Mouse (Mus musculus) effector memory CD4-positive, alpha-beta T cell, adult 7 months (primary cell): Measurements from ENCODE around the gene Cenpt. TPM values are rescaled to one million over a fixed set of nuclear protein-coding genes. Genes with fewer than 3 reads are reported as not detected.

Experiments used
- polyA plus RNA-seq: library from polyadenylated mRNA; unstranded; fragments of 100-300 nt; shearing (Covaris generic); gene quantifications from one replicate; pipeline ENCODE4 v1.2.1, GENCODE M21; 2017

The Cenpt gene
- 18.8 TPM for polyA plus RNA-seq

DNA sequence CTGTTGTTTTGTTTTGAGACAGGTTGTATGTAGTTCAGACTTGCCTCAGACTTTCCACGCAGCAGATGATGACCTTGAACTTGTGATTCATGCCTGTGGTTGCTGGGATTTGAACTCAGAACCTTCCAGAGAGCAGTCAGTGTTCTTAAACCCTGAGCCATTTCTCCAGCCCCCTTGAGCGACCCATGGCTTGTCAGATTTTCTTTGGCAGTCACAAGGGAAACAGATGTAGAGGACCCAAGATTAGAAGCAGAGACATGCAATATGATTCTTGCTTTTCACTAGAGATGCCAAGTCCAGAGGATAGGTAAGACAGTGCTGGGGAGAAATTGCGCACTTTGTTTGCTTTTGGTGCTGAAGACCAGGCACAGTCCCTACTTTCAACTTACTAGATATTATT lies at the start of gene Cenpt:
Gene Cenpt (minus strand): TSS at position 101 of the 400 bp plus-strand sequence.

DNA sequence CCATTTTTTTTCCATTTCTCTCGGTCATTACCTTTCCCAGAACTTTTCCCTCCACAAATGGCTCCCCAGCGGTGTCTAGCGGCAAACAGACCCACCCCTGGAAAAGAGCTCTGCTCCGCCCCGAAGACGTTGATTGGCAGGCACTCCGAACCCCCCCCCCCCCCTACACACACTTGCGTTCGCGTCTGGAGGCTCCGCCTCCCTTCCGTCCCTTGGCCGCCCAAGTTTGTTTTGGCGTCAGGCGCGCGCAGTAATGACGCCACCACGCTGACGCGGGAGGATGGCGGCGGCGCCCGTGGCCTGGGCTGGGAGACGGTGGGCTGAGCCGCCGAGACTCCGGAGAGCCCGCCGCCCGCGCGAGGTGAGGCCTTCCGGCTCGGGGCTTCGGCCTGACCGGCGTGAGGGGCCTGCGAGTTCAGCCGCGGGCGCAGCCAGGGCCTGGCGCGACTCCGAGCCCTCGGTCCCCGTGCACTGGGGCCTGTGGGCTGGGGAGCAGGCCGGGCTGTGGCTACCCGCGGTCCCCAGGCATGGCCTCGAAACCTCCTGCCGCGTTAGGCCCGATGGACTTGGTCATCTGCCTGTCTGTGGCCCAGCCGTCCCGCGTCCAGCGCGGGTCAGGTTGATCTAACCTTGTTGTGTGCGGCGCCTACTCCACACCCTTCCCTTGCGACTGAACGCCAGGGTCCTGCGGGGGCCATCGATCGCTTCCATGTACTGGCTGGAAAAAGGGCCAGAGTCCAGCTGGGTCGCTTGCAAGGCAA lies 47.3 kb upstream of the Cenpt start, which contains the start of gene Pskh1:
Gene Pskh1 (plus strand): TSS at position 262 of the 761 bp plus-strand sequence.

DNA sequence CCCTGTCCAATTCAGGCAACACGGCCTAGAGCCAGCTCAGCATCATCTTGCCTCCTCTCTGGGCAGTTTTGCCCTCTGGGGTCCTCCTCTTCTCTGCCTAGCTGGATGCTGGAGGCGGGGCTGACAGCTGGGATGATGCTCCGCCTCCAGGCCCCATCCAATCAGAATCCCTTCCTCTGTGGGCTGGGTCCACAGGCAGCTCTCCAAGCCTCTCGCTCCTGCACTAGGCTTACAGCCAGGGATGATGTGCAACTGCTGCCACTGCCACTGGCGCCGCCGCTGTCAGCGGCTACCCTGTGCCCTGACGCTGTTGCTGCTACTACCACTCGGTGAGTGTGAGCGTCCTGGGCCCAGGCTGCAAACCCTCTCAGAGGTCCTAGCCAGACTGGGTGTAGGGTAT lies 40.3 kb upstream of the Cenpt start, which contains the start of gene Nrn1l:
Gene Nrn1l (plus strand): TSS at position 229 of the 400 bp plus-strand sequence.

DNA sequence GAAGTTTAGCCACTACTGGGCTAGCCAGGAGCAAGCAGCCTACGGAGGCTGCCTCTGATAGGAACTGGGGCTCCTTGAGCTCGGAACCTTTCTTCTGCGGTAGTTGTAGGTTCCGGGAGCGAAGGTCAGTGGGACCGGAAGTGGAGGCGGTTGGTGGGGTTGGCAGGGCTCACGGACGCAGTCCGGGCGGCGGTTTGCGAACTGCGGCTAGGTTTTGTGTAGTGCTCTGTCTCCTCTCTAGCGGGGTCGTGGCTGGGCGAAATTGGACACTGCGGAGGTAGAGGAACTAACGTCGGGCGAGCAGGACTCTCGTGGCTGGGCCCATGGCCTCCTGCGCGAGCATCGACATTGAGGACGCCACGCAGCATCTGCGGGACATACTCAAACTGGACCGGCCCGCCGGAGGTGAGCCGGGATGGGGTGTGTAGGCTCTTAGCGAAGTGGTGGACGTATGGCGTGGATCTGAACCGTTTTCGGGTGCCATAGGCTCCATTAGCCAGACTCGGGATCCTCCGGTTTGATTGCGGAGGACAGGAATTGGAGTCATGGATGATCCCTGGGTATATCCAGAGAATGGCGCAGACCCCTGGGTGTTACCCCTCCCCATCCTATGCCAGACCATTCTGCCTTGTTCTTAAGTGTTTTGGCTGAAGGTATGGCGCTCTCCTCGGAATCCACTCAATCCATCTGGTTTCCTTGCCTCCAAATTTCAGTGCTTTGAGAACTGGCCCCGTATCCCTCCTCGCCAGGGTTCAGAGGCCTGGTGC lies 27.9 kb upstream of the Cenpt start, which contains the start of gene Edc4:
Gene Edc4 (plus strand): TSS at position 128 of the 767 bp plus-strand sequence.

DNA sequence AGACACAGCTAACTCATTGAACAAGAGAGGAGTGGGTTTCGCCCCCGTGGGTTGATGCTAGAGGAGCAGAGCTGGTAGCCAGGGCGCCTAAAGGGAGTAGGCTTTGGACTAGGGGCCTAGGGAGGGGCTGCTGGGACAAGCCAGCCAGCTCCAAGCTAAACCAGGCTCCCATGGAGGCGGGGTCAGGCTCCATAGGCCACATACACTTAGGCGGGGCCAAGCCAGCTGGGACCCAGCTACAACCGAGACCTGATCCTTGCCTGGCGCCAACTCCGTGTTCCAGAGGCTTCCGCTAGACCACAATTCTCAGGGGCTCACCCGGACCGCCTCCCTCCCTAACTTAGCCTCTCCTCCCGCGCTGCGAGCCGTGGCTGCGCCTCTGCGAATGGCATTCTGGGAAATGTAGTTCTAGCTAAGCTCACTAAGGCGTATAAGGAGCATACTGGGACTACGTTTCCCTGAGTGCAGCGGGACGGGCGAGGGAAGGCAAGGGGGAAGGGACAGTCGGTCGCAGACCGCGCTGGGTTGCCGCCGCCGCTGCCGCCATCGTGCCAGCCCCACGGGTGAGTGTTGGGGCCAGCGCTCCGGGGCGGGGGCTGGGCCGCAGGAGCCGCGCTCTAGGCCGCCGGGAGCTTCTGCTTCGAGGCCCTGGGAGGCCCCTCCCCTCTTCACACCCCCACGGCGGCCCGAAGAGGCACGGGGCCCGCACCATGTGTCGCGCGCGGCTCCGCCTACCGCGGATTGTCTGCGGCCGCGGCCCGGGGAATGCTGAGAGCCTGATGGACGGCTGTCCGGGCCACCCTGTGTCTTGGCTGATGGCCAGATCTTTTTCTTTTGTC lies 7.3 kb upstream of the Cenpt start, which contains the start of gene Nutf2:
Gene Nutf2 (plus strand): TSS at position 438 of the 839 bp plus-strand sequence.

DNA sequence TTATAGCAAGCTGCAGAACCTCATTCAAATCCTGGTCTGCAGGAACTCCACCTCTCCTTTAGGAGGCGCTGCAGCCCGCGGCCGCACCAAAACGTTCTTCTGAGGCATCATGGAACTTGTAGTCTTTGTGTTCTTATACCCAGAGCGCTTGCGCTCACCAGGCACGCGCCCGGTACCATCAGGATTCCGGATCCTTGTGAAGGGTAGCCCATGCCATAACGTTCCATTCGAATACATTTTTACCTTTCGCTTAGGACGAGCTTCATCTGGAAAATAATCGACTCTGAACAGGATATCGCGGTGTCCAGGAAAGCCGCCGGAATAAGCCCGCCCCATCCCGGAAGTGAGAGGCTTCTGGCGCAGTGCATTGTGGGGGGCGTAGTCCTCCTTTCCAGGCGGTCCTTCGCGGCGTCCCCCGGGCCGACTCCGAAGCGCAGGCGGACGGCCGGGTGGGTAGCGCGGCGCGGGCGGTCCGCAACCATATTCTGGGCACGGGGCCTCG lies 1.7 kb upstream of the Cenpt start, which contains the start of gene Thap11:
Gene Thap11 (plus strand): TSS at position 418 of the 502 bp plus-strand sequence.

DNA sequence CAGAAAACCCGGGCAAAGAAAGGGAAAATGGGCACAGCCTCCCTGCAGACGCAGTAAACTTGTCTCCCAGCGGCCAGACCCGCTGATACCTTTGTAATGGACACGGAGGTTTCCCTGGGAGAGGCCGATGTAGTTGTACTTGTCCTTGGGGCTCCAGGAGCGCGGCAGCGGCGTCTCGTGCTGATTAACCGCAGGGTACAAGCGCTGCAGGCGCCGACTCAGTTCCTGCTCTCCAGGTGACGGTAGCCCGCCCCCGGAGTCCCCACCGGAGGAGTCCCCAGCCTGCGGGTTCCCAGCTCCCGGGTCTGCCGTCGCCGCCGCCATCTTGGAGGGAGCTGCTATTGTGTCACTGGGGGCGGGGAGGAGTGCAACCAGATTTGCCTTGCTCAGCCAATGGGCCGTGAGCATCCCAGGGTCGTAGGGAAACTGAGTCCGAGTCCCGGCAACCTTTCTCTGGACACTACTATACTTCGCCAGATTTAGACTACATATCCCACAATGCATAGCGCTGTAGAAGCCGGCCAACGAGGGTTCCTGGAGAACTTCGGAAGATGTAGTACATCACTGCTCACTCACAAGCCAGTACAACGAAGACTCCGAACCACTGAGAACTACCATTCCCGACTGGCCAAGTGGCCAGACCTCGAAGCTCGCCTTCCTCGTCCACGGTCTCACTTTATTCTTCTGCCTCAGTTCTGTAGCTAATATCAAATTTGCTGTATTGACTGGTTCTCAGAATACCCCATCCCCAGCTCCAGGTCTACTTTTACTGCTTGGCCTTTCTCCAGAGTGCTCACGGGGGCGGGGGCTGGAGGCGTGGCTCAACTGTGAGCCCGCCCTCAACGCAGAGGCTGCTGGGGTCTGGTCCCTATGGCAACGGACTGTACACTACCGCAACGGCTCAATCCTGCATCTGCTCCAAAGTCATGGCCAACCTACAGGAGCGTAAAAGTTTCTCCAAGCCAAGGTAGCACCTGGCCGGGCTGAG lies 25.9 kb downstream of the Cenpt start, which contains the start of the genes Ranbp10 and Tsnaxip1:
Gene Ranbp10 (minus strand): TSS at position 490 of the 988 bp plus-strand sequence.
Gene Tsnaxip1 (plus strand): TSS at position 871 of the 988 bp plus-strand sequence.

Other genes starting within 250 kb of the Cenpt start
- 11.9 TPM for gene Ripor1, start 248.0 kb downstream of the Cenpt start, polyA plus RNA-seq
- 168 TPM for gene Ctcf, start 216.7 kb downstream of the Cenpt start, polyA plus RNA-seq
- not detected for gene Agrp, start 215.9 kb downstream of the Cenpt start, polyA plus RNA-seq
- 88.0 TPM for gene Carmil2, start 167.0 kb downstream of the Cenpt start, polyA plus RNA-seq
- 65.3 TPM for gene Acd, start 152.2 kb downstream of the Cenpt start, polyA plus RNA-seq
- gene Pard6a, start 152.1 kb downstream of the Cenpt start, polyA plus RNA-seq = 19.9 TPM
- not detected for gene 4933405L10Rik, start 145.6 kb downstream of the Cenpt start, polyA plus RNA-seq
- gene Enkd1, start 145.1 kb downstream of the Cenpt start, polyA plus RNA-seq = 4.5 TPM
- 7.1 TPM for gene Gfod2, start 94.6 kb downstream of the Cenpt start, polyA plus RNA-seq
- 63.2 TPM for gene Ranbp10, start 25.9 kb downstream of the Cenpt start, polyA plus RNA-seq
- not detected for gene Tsnaxip1, start 25.5 kb downstream of the Cenpt start, polyA plus RNA-seq
- gene Thap11, start 1.9 kb upstream of the Cenpt start, polyA plus RNA-seq = 15.4 TPM
- gene Nutf2, start 7.3 kb upstream of the Cenpt start, polyA plus RNA-seq = 11.2 TPM
- gene Edc4, start 27.6 kb upstream of the Cenpt start, polyA plus RNA-seq = 77.2 TPM
- 1.1 TPM for gene Nrn1l, start 40.3 kb upstream of the Cenpt start, polyA plus RNA-seq
- gene Pskh1, start 47.2 kb upstream of the Cenpt start, polyA plus RNA-seq = 18.5 TPM
- 0.59 TPM for gene Ctrl, start 80.6 kb upstream of the Cenpt start, polyA plus RNA-seq
- gene Psmb10, start 85.2 kb upstream of the Cenpt start, polyA plus RNA-seq = 256 TPM
- gene Lcat, start 90.1 kb upstream of the Cenpt start, polyA plus RNA-seq = not detected
- gene Slc12a4, start 112.8 kb upstream of the Cenpt start, polyA plus RNA-seq = 13.7 TPM
- gene Dpep3, start 126.2 kb upstream of the Cenpt start, polyA plus RNA-seq = 0.22 TPM
- 40.4 TPM for gene Dus2, start 138.1 kb upstream of the Cenpt start, polyA plus RNA-seq
- gene Dpep2nb, start 152.7 kb upstream of the Cenpt start, polyA plus RNA-seq = 0.74 TPM
- 7.5 TPM for gene Ddx28, start 158.6 kb upstream of the Cenpt start, polyA plus RNA-seq
- gene Nfatc3, start 205.6 kb upstream of the Cenpt start, polyA plus RNA-seq = 187 TPM